Mouse (Mus musculus) left cerebral cortex, postnatal 14 days (tissue): ENCODE results near the gene Zbtb5. TPM values are rescaled to one million over a fixed set of nuclear protein-coding genes. Genes with fewer than 3 reads are reported as not detected.
A peak's percentile ranks its signal among the peaks of the same experiment; 100 is the strongest.
"Not testable (repeated sequence)": the region's sequence is repeated elsewhere in the genome, so short reads cannot be mapped to it uniquely, and the experiment has no call there.

Source experiments
- DNase-seq, 2 experiments: peaks; one replicate each; pipeline ENCODE4 v3.0.0; 2021 to 2022; ENCODE audit warnings: low spot score in 2 of 2, mixed read lengths in 1 of 2
- intact Hi-C: fragments of 180-260 bp; cut with DNase I; formaldehyde crosslinking; loops from one replicate; pipeline ENCODE4 v1.15.1; 2025
- long read RNA-seq, 2 experiments: library from polyadenylated mRNA; stranded (forward); transcript quantifications; one replicate each; pipeline ENCODE4 v2.0.0; 2021
- total RNA-seq, 2 experiments: library from RNA; stranded (reverse); gene quantifications; 2 replicates each; pipeline ENCODE4 v1.2.3; 2021

The Zbtb5 gene
- 10 to 100 TPM; 10.9 to 12.3 TPM for total RNA-seq
- long read RNA-seq, experiment 1, full-length matches to known transcripts = 5 of 11 reads
- long read RNA-seq, experiment 1, partial matches to known transcripts = 0 of 11 reads
- long read RNA-seq, experiment 1, other reads (novel, unspliced or antisense) = 6 of 11 reads
- long read RNA-seq, experiment 2, full-length matches to known transcripts = 6 of 10 reads
- long read RNA-seq, experiment 2, partial matches to known transcripts = 0 of 10 reads
- long read RNA-seq, experiment 2, other reads (novel, unspliced or antisense) = 4 of 10 reads

DNA sequence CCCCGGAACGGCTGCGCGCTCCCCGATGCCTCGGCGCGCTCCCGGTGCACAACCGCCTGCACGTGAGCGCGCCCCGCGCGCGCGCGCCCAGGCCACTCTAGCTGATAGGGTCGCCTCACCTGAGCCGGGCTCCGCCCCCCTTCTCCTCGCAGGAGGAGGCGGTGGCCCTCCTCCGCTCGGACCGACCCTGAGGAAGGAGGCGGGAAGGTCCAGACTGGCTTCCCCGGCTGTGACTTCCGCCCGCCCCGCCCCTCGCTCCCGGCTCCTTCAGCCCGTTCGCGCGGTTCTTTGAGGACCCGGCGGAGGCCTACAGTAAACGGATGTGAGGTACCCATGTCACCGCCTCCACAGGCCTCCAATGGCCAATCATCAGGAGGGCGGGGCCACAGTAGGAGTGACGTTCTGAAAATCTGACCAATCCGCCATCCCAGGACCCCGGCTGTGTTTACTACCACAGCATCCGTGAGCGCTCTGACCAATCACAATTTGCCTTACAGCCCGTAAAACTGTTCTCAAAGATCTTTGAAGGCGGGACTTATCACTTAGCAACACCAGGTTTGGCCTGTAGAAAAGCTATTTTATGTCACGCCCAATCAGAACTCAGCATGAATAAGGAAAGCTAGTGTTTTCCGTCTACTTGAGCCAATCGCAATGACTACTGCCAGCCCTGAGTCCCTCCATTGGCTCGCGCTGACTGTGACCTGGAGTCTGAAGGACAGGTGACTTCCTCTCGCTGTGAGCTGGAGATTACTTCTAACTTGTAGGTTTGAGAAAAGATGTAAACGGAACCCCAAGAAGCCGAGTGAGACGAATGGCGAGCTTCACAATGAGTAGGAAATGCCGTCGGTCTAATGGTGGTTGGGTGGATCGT is at the start of gene Zbtb5:
Gene Zbtb5 (minus strand): TSS at position 308 of the 871 bp plus-strand sequence.
- peak; percentile 100 for DNase-seq
- intact Hi-C loops = loop anchor here (5.0 kb wide), 1 partner anchor 40 kb away; no protein-coding TSS in a partner anchor

DNA sequence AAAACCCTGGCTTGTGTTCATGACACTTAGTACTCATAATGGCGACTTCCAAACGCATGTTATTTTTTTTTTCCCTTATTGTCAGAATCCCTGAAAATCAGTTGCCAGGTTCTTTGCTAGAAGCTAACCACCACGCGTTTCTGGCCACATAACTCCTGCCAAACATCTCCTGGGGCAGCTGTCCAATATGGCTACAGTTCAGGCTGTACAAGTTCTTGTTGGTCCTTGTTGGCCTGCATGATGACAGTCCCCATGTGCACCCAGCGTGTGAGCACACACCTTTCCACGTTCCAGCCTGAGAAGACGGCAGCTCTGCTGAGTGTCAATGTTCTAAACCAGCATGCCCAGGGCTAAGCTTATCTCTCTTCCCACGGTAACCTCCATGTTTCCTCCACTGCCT is 43.2 kb upstream of the Zbtb5 start:
- peak in 1 of 2 experiments; percentile 26 for DNase-seq
- intact Hi-C loops = no loop called here

DNA sequence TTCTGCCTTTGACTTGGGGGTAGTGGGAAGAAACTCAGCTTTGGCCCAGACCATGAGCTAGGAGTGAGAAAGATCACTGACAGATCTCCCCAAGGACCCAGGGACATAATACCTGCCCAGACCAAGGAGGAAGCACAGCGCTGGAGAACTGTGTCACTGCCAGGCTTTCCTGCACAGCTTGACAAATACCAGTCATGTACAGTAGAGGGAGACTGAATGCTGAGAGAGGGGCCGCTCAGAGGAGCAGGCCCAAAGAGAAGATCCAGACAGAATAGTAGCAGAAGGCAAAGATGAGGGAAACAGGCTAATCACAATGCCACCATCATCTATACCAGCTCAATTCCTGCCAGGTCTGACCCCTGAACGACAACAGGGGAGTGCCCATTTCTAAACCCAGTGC is 42.6 kb upstream of the Zbtb5 start:
- intact Hi-C loops = no loop called here
- DNase-seq = peak; percentile 23 to 41

DNA sequence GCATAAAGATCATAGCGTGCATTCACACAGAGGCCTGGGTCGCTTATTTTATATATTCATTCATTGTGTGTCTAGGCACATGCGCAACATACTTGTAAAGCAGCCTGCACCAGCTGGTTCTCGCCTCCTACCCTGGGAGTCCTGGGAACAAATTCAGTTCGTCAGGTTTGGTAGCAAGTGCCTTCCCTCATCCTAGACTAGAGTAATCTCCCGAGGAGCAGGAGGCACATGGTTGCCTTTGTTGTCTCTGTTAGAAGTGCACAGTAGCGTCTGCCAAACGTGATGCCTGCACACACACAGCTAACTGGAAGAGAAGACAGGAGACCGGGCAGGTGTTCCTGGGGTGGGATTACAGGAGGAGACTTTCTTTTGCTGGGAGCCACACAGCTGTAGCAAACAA is 35.7 kb upstream of the Zbtb5 start:
- intact Hi-C loops = loop anchor here (5.0 kb wide), 1 partner anchor 34 kb away; the partner anchor contains the start of gene Fbxo10
- DNase-seq = peak; percentile 30 to 54

DNA sequence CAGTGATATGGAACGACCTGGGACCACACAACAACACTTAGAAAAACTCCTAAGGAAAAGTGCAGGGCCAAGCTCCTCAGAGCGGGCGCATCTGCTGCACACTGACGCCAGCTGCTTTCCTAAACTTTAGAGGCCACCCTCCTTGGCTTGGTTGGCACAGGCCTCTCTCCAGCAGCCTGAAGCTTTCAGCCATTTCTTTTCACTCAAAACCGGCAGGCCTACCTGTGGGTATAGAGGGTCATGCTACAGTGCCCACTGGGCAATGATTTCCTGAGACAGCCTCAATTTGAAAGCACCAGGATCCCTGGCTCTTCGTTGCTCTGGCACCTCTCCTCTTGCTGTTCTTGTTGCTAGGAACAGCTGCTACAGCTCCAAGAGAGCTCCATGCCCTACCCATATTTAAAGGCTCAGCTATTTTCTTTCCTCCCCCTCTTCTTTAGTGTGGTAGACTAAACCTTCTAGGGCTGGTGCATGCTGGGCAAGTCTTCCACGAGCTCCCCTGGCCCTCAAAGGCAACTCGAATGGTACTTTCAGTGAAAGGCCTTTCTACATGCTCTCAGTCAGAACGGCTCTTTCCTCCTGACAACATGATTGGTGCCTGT is 35.2 kb upstream of the Zbtb5 start:
- peak; percentile 14 to 47 for DNase-seq
- intact Hi-C loops = loop anchor here (5.0 kb wide), 1 partner anchor 35 kb away; the partner anchor contains the start of gene Fbxo10

DNA sequence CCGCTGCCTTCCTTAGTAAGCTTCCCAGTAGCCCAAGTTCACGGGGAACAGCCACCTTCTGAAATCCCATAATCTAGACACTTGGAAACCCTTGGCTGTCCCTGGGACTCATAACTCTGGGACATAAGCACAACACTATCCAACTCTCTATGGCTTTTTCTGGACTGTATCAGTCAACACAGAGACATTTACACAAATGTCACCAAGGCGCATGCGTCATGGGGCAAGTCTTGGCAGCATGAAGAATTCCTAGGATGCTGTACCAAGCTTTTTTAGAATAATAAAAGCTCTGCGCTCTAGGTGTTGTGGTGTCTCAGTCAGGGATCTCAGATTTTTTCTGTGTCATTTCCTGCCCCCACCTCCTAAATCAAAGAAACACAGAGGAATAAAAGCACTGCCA is 34.5 kb upstream of the Zbtb5 start:
- intact Hi-C loops = loop anchor here (5.0 kb wide), 1 partner anchor 36 kb away; the partner anchor contains the start of gene Fbxo10
- no peak for DNase-seq

DNA sequence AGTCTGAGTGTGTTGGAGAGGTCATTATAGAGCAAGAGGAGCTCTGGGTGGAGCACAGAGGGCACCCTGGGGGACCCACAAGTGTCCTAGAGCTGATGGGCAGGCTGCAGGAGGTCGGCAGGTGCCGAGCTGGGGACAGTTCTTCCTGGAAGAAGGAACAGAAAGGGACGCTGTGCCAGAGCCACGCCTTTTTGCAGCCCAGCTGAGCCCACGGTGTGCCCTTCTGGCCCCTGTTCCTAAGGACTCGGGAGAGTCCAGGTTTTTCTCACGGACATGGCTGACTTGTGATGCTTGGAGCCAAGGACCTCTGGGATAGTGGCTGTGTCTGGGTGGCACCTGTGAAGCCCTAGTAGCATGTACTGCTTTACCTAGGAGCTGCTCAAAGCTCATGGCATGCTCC is 28.6 kb upstream of the Zbtb5 start:
- no peak for DNase-seq
- intact Hi-C loops = no loop called here

DNA sequence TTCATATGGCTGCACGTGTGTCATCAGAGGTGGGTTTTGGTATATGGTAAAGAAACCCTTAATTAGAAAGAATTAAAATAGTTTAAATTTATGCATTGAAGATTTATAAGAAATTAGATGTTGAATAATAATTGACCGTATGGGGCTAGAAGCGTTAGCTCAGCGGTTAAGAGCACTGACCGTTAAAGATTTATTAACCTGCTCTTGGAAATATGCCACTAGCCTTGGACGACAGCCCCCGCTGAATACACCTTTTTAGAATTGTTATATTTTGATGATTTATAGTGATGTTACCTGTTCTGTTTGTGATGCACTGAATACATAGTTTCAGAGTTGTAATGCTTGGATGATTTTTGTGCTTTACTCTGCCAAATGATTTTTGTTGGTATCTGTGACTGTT is 27.3 kb upstream of the Zbtb5 start:
- intact Hi-C loops, DNase-seq: not testable (repeated sequence)

DNA sequence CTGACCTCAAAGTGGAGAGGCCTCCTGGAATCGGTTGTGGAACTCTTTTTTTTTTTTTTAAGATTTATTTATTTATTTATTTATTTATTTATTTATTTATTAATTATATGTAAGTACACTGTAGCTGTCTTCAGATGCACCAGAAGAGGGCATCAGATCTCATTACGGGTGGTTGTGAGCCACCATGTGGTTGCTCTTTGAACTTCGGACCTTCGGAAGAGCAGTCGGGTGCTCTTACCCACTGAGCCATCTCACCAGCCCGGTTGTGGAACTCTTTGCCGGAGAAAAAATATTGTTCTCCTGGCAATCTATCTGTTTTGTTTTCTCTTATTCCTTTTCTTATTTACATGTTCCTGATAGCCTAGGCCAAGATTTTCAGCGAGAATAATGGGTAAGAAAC is 26.7 kb upstream of the Zbtb5 start:
- DNase-seq, intact Hi-C loops: not testable (repeated sequence)

DNA sequence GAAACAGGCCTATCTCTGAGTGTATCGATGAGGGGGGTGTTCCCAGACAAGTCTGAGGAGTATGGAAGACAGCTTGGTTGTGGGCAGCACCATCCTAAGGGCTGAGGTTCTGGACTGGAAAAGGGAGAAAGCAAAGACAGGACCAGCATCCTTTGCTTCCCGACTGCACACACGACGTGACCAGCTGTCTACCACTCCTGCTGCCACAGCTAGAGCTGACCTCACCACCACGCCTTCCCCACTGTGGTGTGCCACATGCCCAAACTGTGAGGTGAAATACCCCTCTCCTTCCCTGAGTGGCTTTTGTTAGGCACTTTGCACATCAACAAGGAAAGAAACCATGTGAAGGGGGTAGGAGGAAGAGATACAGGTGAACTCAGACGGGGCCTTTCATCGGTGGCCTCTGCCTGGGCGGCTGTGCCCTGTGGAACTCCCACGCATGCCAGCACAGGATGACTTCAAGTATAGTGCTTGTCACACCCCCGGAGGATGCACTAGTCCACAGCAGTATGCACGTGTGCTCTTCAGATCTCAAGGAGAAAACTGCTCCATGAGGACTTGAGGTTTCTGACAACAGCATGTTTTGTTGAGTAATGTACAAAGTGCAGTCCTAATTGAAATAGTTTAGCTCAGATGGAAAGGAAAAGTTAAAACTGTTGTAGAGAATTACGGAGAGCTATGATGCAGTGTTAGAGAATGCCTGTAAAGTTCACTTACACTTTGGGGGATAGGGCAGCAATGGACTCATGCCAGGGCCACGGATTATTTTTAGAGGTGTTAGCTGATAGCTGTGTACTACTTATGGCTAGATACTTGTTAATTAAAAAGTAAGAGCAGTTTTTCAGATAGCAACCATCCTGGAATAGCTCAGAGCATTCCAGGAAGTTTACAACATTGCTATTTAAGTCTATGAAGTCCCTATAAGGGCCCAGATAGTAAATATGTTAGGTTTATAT is 25.5 kb upstream of the Zbtb5 start:
- no peak for DNase-seq
- intact Hi-C loops = no loop called here

DNA sequence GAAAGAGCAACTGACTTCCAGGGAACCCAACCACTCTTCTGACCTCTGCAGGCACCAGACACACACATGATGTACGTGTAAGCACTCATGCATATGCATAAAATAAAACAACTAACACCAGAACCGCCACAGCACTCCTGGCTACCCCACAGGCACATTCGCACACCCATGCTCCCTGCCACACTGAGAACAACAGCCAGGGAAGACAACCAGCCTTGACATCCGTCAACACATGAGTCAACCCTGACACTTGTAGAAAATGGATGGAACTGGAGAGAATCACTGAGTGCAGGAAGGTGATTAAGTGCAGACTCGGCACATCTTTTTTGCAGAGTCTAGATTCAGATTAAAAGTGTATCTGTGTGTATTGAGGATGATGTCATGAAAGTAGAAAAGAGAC is 24.4 kb upstream of the Zbtb5 start:
- no peak for DNase-seq
- intact Hi-C loops = no loop called here

DNA sequence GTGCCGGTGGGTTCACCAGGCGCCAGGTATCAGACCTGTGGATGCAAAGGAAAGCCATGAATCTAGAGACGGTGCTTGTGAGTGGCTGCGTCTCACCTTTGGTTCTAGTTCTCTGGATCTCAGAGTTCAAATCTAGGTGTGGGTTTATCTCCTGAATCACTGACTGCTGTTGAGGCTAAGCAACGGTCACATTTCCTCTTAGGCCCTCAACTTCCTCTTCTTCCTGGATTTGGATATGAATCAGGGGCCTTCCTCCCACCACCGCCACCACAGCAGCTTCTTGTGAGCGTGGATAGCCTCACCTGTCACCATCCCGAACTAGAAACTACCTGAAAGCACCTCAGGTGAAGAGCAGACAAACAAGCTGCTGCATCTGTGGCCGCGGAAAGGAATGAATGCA is 23.8 kb upstream of the Zbtb5 start:
- intact Hi-C loops = no loop called here
- no peak for DNase-seq

DNA sequence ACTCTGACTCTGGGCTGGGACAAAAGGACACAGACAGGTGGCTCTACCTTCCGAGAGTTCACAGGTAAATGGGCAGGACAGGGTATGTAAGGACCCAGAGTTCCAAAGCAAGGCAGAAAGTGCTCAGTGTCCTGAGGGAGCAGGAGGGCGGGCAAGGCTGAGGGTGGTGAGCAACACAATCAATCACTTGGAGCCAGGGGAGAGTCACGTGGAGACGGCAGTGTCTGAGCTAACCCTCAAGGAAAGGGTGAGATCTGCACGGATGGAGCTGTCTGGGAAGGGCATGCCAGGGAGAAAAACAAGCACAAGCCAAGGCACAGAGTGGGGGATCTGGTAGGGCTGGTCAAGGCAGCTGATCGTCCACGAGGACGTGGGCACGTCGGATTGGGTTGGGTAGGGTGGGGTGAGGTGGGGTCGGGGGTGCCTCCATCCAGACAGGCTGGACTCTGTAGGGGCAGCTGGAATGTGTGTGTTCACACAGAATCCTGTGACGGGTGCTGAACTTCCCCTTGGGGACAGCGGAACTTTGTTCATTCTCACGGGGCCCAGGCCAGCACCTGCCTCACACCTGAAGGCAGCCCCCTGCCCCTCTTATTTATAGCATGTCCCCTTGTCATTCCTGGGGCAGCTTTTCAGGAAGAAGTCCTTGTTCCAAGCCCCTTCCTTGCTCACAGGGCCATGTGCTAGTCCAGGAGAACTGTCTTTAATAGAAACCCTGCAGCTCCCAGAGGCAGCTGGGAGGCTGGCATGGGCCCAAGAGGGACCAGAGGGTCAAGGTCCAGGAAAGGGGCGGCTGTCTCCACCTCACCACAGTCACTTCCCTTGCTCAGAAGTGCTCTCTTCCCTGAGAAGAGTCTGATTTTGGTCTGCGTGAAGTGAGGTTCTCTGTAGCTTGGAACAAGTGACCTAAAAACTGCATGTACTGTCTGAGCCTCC is 22.7 kb upstream of the Zbtb5 start:
- DNase-seq = no peak
- intact Hi-C loops = no loop called here

DNA sequence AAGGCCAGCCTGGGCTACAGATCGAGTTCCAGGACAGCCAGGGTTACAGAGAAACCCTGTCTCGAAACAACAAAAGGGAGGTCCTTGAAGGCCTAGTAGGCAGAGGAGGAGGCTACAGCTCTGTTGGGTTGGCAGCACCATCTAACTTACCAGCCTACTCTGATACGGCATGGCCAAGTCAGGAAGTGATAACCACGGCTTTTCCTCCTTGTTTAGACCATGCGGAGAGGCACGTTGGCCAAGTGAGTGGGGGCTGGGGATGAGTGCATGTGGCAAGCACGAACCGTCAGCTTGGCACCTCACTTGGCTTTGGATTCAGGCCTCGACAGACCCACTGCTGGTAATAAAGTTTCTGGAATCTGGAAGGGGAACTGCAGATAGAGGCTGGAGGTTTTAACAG is 20.4 kb upstream of the Zbtb5 start:
- intact Hi-C loops = no loop called here
- DNase-seq = no peak

DNA sequence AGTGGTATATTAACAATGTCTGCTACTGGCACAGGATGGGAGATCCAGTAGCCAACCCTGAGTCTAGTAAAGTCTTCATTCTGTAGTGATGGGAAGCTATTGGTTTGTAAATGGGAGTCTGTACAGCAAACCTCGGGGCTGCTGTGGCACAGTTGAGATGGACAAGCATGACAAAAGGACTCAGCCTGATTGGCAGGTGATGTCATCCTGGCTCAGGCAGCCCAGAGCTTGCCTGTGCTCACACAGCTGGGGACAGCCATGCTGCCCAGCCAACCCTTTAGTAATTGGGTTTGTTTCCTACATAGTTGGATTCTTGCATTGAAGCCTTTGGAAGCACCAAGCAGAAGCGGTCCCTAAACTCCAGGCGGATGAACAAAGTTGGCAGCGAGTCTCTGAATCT is 14.2 kb upstream of the Zbtb5 start:
- no peak for DNase-seq
- intact Hi-C loops = no loop called here

DNA sequence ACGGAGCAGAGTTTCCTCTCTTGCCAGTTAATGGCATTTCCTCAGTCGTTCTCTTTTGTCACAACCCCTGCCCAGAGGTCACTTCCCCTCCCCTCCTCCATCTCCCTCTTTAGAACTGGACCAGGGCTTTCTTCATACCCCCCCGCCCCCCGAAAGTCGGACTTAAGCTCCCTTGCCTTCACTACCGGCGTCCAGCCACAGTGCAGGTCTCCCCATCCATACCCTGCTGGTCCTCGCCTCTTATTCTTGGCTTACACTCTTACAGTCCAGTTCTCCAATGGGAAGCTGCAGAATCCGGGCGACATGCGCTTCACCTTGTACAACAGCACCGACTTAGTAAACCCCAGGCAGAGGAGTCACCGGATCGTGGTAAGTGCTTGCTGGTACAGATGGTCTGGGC is 6.8 kb upstream of the Zbtb5 start:
- intact Hi-C loops = loop anchor here (5.0 kb wide), 3 partner anchors 88 to 388 kb away; partner anchors contain the start of genes Slc25a51 and Tomm5

DNA sequence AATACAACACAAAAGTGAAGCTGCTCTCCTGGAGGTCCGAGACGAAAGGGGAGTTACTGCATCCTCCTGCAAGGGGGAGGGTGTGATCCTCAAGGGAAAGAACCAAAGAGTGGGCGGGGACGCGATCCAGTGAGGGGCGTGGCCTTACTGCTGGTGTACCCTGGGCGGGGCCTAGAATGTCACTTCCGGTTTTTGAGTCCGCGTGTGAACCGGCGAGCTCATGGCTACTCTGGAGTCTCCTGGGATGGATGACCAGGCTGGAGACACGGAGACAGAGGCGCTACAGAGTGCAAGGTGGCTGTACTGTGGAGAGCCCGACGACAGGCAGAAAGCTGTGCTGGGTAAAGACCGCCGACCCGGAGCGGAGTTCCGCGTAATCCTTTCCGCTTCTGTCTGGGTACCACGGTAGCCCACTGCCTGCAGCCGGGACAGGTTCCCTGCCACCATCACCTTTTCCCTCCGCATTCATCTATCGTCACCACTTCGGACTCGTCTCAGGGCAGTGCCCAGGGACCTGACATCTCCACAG is 6.3 kb upstream of the Zbtb5 start, which contains the start of gene Polr1e:
Gene Polr1e (plus strand): TSS at position 132 of the 529 bp plus-strand sequence.
- peak; percentile 84 to 88 for DNase-seq
- intact Hi-C loops = loop anchor here (5.0 kb wide), 3 partner anchors 89 to 389 kb away; partner anchors contain the start of genes Slc25a51 and Tomm5

More for the DNA sequence above, 6.8 kb upstream of the Zbtb5 start:
- no peak for DNase-seq
